ENCODE assay signal across 35 mouse cellular contexts in genomic region chr1:187240304-187240703, GRCm38 (mm10). TPM values are rescaled to one million over a fixed set of nuclear protein-coding genes. Genes with fewer than 3 reads are reported as not detected.
"Had no signal": no experiment of that assay in that cellular context is flagged by ENCODE, and none has a peak within 500 bp of the region (broad histone marks: within the 10 kb centered on the region; RNA-seq: fewer than 3 reads in every experiment).

No protein-coding gene starts in this region.

- H3K27ac ChIP-seq: limb, embryonic 10.5 days; limb, embryonic 12.5 days; limb, embryonic 13.5 days; limb, embryonic 15.5 days; liver, embryonic 12.5 days; liver, embryonic 13.5 days; liver, embryonic 14.5 days; liver, embryonic 15.5 days; lung, embryonic 15.5 days; macrophage; midbrain, embryonic 12.5 days; midbrain, embryonic 13.5 days; midbrain, embryonic 15.5 days; neural tube, embryonic 12.5 days; neural tube, embryonic 13.5 days had no signal

- H3K9me3 ChIP-seq: limb, embryonic 10.5 days; limb, embryonic 12.5 days; limb, embryonic 13.5 days; limb, embryonic 15.5 days; liver, embryonic 12.5 days; liver, embryonic 13.5 days; liver, embryonic 15.5 days; lung, embryonic 15.5 days; megakaryocyte, embryonic 14.5 days; midbrain, embryonic 12.5 days; midbrain, embryonic 13.5 days; midbrain, embryonic 15.5 days; neural tube, embryonic 12.5 days; neural tube, embryonic 13.5 days had no signal

- DNase-seq: left cerebral cortex, postnatal 4 days; liver; liver, embryonic 13.5 days; liver, postnatal 0 days; lung, adult 18-20 months; lung, adult 2 months; lung, embryonic 14.5 days; lung, postnatal 10 days; lung, postnatal 14 days; lung, postnatal 36 days; lung, postnatal 4 days; midbrain, embryonic 14.5 days had no signal

- H3K27me3 ChIP-seq: limb, embryonic 12.5 days; limb, embryonic 13.5 days; limb, embryonic 15.5 days; liver, embryonic 12.5 days; liver, embryonic 13.5 days; liver, embryonic 15.5 days; lung, embryonic 15.5 days; megakaryocyte, embryonic 14.5 days; midbrain, embryonic 12.5 days; midbrain, embryonic 13.5 days; midbrain, embryonic 15.5 days; neural tube, embryonic 12.5 days; neural tube, embryonic 13.5 days had no signal

- H3K4me2 ChIP-seq: limb, embryonic 12.5 days; limb, embryonic 13.5 days; limb, embryonic 15.5 days; liver, embryonic 11.5 days; liver, embryonic 12.5 days; liver, embryonic 13.5 days; liver, embryonic 15.5 days; lung, embryonic 14.5 days; lung, embryonic 15.5 days; midbrain, embryonic 11.5 days; midbrain, embryonic 12.5 days; midbrain, embryonic 13.5 days; midbrain, embryonic 15.5 days; neural tube, embryonic 12.5 days; neural tube, embryonic 13.5 days had no signal

- H3K4me1 ChIP-seq: limb, embryonic 10.5 days; limb, embryonic 12.5 days; limb, embryonic 13.5 days; limb, embryonic 15.5 days; liver, embryonic 12.5 days; liver, embryonic 13.5 days; lung, embryonic 15.5 days; midbrain, embryonic 12.5 days; midbrain, embryonic 13.5 days; midbrain, embryonic 15.5 days; neural tube, embryonic 12.5 days; neural tube, embryonic 13.5 days had no signal

- H3K4me3 ChIP-seq: limb, embryonic 10.5 days; limb, embryonic 12.5 days; limb, embryonic 13.5 days; limb, embryonic 15.5 days; liver, embryonic 12.5 days; liver, embryonic 13.5 days; liver, embryonic 15.5 days; lung, embryonic 15.5 days; megakaryocyte, embryonic 14.5 days; midbrain, embryonic 12.5 days; midbrain, embryonic 13.5 days; midbrain, embryonic 15.5 days; myocyte; neural tube, embryonic 12.5 days; neural tube, embryonic 13.5 days had no signal

- H3K9ac ChIP-seq: limb, embryonic 12.5 days; limb, embryonic 13.5 days; limb, embryonic 15.5 days; liver, embryonic 12.5 days; liver, embryonic 13.5 days; liver, embryonic 14.5 days; liver, embryonic 15.5 days; liver, postnatal 0 days; lung, embryonic 14.5 days; lung, embryonic 15.5 days; midbrain, embryonic 12.5 days; midbrain, embryonic 13.5 days; midbrain, embryonic 15.5 days; neural tube, embryonic 12.5 days; neural tube, embryonic 13.5 days had no signal

- H3K36me3 ChIP-seq: liver, embryonic 13.5 days; liver, embryonic 15.5 days; lung, embryonic 15.5 days; midbrain, embryonic 12.5 days; midbrain, embryonic 15.5 days; neural tube, embryonic 12.5 days; neural tube, embryonic 13.5 days had no signal

- ATAC-seq: liver, embryonic 12.5 days; liver, postnatal 0 days; lung, postnatal 0 days; midbrain, embryonic 13.5 days; midbrain, embryonic 15.5 days; midbrain, embryonic 16.5 days had no signal

RNA-seq across cellular contexts. Expression of gene Spata17, which starts 25.0 kb away (rescaled TPM):
- total RNA-seq: megakaryocyte, adult 5-6 weeks; monocyte, adult 5-6 weeks had no signal
- polyA plus RNA-seq: liver, adult 2 months; macrophage had no signal
